ENCODE assay signal across 8 mouse cellular contexts in the genomic region with DNA sequence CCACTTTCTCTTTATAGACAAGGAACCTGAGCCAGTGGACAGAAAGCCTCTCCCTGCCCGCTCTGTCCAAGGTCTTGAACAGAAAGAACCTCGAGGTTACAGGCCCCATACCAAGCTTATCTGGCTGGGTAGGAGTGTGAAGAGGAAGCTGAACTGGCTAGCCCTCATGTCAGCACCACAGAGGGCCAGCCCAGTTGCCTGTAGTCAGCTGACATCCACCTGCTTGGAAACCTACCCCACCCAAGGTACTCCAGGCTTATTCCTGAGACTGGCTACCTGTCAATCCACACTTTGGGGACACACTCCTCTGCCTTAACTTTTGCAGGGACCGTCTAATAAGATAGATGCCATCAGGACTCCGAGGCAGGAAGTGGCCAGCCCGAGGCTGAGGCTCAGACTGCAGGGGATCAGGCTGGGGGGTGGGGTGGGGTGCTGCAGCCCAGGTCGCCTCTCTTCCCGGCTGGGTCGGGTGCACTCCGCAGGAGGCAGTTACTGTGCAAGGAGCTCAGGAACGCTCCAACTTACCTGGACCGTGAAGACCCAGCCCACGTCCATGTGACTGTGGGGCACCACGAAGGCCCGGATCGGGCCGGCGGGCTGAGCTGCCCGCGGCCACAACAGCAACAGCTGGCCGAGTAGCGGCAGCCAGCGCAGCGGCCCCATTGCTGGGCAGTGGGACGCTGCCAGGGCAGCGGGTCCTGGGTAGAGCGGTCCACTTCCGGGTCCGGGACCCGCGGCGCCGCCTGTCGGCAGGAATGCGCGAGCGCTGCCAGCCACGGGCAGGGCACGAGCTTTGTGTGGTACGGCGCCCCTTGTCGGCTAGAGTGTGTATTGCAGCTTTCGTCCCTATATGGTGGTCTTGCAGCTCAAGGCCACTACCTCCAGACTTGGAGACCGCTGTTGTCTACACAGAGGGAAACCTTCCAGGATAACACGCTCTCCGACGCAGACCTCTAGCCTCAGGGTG. TPM values are rescaled to one million over a fixed set of nuclear protein-coding genes. Genes with fewer than 3 reads are reported as not detected.
DNase-seq lines count a peak whose midpoint lies in the region; ATAC-seq and TF ChIP-seq lines count a peak whose summit lies in the region.

Gene Man2b2 (minus strand): TSS at position 741 of the 967 bp plus-strand sequence.

- TF ChIP-seq POLR2A in bone marrow, adult 2 months (IDR thresholded peaks at IDR 0.05; ENCODE audit: borderline replicate concordance, control insufficient read depth, low read depth, low read length) = peak; percentile 77; the same call in 1 of the 2 replicates
- TF ChIP-seq POLR2A in embryonic fibroblast, embryonic 13.5 days (IDR thresholded peaks at IDR 0.05; ENCODE audit: low read depth, low read length) = peak; percentile 66

- peak within 1 kb of the TSS; percentile 47 for H3K9ac ChIP-seq in kidney, embryonic 15.5 days

- WGBS in bone marrow, adult 2 months = 2% methylated on average over 46 of the region's 46 CpGs
- WGBS in heart, embryonic 10.5 days = 1% methylated on average over 46 of the region's 46 CpGs
- WGBS in kidney, embryonic 15.5 days = 3% methylated on average over 46 of the region's 46 CpGs

- DNase-seq in 416B (ENCODE audit: low read depth) (peak; percentile 89), liver (peak; percentile 90)
- peak; percentile 94 for DNase-seq in heart, embryonic 10.5 days (ENCODE audit: low spot score)
- peak; percentile 86 to 97 for DNase-seq in spleen, postnatal 4 days (ENCODE audit: low spot score in 2 of 2)

- ATAC-seq in kidney, embryonic 15.5 days (replicated peaks; ENCODE audit: low FRiP score) = peak; percentile 90
- peak; percentile 78 for ATAC-seq in monocyte, adult 5-6 weeks (replicated peaks; ENCODE audit: insufficient number of reproducible peaks, low FRiP score, low TSS enrichment, poor library complexity, severe bottlenecking)

- peak; percentile 94 for TF ChIP-seq CTCF in bone marrow, adult 2 months (IDR thresholded peaks at IDR 0.05; ENCODE audit: control insufficient read depth, insufficient read depth, low read length)
- peak; percentile 93 for TF ChIP-seq CTCF in embryonic fibroblast, embryonic 13.5 days (IDR thresholded peaks at IDR 0.05; ENCODE audit: borderline replicate concordance, insufficient read depth, low read length)

- H3K9me3 ChIP-seq in heart, embryonic 10.5 days = no peaks in the 10 kb centered on the region
- H3K9me3 ChIP-seq in kidney, embryonic 15.5 days (replicated peaks) = no peaks in the 10 kb centered on the region

- peak within 1 kb of the TSS; percentile 70 for H3K4me2 ChIP-seq in kidney, embryonic 15.5 days

- peaks cover 28% of the 10 kb centered on the region for H3K36me3 ChIP-seq in heart, embryonic 10.5 days
- 0 out of 2 replicates have a peak, but pooled peaks cover 6% of the 10 kb centered on the region for H3K36me3 ChIP-seq in kidney, embryonic 15.5 days

- H3K27ac ChIP-seq in bone marrow, adult 2 months (ENCODE audit: control insufficient read depth, insufficient read depth, low read depth, low read length, poor library complexity) = peak within 1 kb of the TSS; percentile 67
- H3K27ac ChIP-seq in embryonic fibroblast, embryonic 13.5 days (ENCODE audit: insufficient read depth, low read length) = no peak within 1 kb of the TSS
- H3K27ac ChIP-seq in heart, embryonic 10.5 days = peak within 1 kb of the TSS; percentile 81
- peak within 1 kb of the TSS; percentile 38; the same call in 1 of the 2 replicates for H3K27ac ChIP-seq in kidney, embryonic 15.5 days

- H3K4me1 ChIP-seq in bone marrow, adult 2 months (ENCODE audit: control insufficient read depth, insufficient read depth, low read length) = no peaks in the 10 kb centered on the region; the same call in 1 of the 2 replicates
- no peaks in the 10 kb centered on the region for H3K4me1 ChIP-seq in embryonic fibroblast, embryonic 13.5 days (ENCODE audit: control insufficient read depth, insufficient read depth, low read length)
- peaks cover 16% of the 10 kb centered on the region for H3K4me1 ChIP-seq in heart, embryonic 10.5 days
- peaks cover 13% of the 10 kb centered on the region for H3K4me1 ChIP-seq in kidney, embryonic 15.5 days

- peak within 1 kb of the TSS; percentile 73 for H3K4me3 ChIP-seq in bone marrow, adult 2 months (replicated peaks; ENCODE audit: control insufficient read depth, low read depth, low read length)
- H3K4me3 ChIP-seq in embryonic fibroblast, embryonic 13.5 days (ENCODE audit: insufficient read depth, low read length) = peak within 1 kb of the TSS; percentile 65
- H3K4me3 ChIP-seq in heart, embryonic 10.5 days = peak within 1 kb of the TSS; percentile 76
- peak within 1 kb of the TSS; percentile 52 for H3K4me3 ChIP-seq in kidney, embryonic 15.5 days (replicated peaks)

- H3K27me3 ChIP-seq in heart, embryonic 10.5 days (ENCODE audit: insufficient read depth, poor library complexity, severe bottlenecking) = peaks cover 4% of the 10 kb centered on the region; the same call in 1 of the 2 replicates
- H3K27me3 ChIP-seq in kidney, embryonic 15.5 days = peaks cover 9% of the 10 kb centered on the region; the same call in 1 of the 2 replicates

RNA-seq across cellular contexts. Expression of gene Man2b2, which starts in this region (rescaled TPM):
- 7.0 and 16.5 TPM in 2 replicates for polyA plus RNA-seq in bone marrow, adult 2 months (2011; ENCODE audit: insufficient read depth, insufficient read length, low replicate concordance, missing spikeins)
- polyA plus RNA-seq in embryonic fibroblast, embryonic 13.5 days (2011; ENCODE audit: insufficient read length, low read depth, missing spikeins) = 49.5 and 52.8 TPM in 2 replicates
- 12.6 and 20.6 TPM in 2 replicates for polyA plus RNA-seq in heart, embryonic 10.5 days (2016; fragmentation: Nextera tagmentation; extraction: Ambion mirVana)
- 12.2 and 12.9 TPM in 2 replicates for polyA plus RNA-seq in kidney, embryonic 15.5 days (2015; fragmentation: Nextera tagmentation; extraction: Ambion mirVana)
- 13.3 to 21.5 TPM (median 20.8 TPM) in 3 replicates for total RNA-seq in monocyte, adult 5-6 weeks (2017)
